In the genomic region with DNA sequence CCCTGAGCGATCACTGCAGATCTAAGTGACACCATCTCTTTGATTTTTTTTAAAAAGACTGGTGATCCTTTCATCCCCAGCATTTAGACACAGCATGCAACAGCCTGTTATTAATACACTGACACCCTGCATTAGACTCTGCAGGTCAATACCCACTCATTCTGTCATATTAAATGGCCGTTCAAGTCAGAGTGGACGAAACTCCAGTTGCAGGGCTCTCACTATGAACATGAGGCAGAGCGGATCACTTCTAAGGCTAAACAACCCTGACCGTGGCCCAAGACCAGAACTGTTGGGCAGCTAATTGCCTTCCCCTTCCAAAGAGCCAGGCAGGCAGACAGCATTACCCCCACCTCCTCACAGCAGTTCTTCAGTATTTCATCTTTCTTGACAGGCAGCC, we compare ENCODE assay signal across 13 mouse cellular contexts.
"Had no signal": no experiment of that assay in that cellular context is flagged by ENCODE, and none has a peak within 500 bp of the region (broad histone marks: within the 10 kb centered on the region; RNA-seq: fewer than 3 reads in every experiment).

No protein-coding gene starts in this region.

- H3K36me3 ChIP-seq: limb, embryonic 13.5 days; stomach, embryonic 15.5 days had no signal

- DNase-seq: kidney, adult 11 months; kidney, adult 9 months; kidney, postnatal 36 days; layer of hippocampus, adult 9-11 months; layer of hippocampus, postnatal 36 days; lung, adult 18-20 months; right cerebral cortex, postnatal 14 days; thymus, adult 2 months; thymus, postnatal 25 days had no signal

- H3K9ac ChIP-seq: limb, embryonic 13.5 days; liver, embryonic 14.5 days; stomach, embryonic 15.5 days had no signal

- H3K27ac ChIP-seq: kidney, postnatal 0 days; limb, embryonic 13.5 days; liver, embryonic 14.5 days; stomach, embryonic 15.5 days had no signal

- H3K4me3 ChIP-seq: limb, embryonic 13.5 days; stomach, embryonic 15.5 days had no signal

- H3K27me3 ChIP-seq: limb, embryonic 13.5 days; stomach, embryonic 15.5 days had no signal

- H3K9me3 ChIP-seq: limb, embryonic 13.5 days; stomach, embryonic 15.5 days had no signal

- H3K4me1 ChIP-seq: limb, embryonic 13.5 days; stomach, embryonic 15.5 days had no signal

- H3K4me2 ChIP-seq: limb, embryonic 13.5 days; stomach, embryonic 15.5 days had no signal
